Mouse (Mus musculus) heart, embryonic 11.5 days (tissue): Measurements from ENCODE around the gene Immp2l. TPM values are rescaled to one million over a fixed set of nuclear protein-coding genes. Genes with fewer than 3 reads are reported as not detected.
"Not testable (repeated sequence)": the region's sequence is repeated elsewhere in the genome, so short reads cannot be mapped to it uniquely, and the experiment has no call there.

Experiments
- ATAC-seq: fragments of 200-750 bp; cut with Nextera tagmentation; replicated peaks from 2 replicates; pipeline ENCODE4 v1.8.0; 2017; ENCODE audit warnings: moderate library complexity; ENCODE audit not compliant: insufficient number of reproducible peaks, low FRiP score, low TSS enrichment
- H3K27ac ChIP-seq: fragments of 300-500 bp; sonication (generic); 2 replicates; pipeline ENCODE4 v1.5.1; 2014; ENCODE audit warnings: mild to moderate bottlenecking, low read depth, low read length
- H3K27me3 ChIP-seq: fragments of 300-500 bp; sonication (generic); 2 replicates; pipeline ENCODE4 v1.6.1; 2014; ENCODE audit warnings: mild to moderate bottlenecking, low read length, mixed read lengths; ENCODE audit not compliant: control insufficient read depth, insufficient read depth
- H3K36me3 ChIP-seq: fragments of 300-500 bp; sonication (generic); 2 replicates; pipeline ENCODE4 v1.6.1; 2014; ENCODE audit warnings: mild to moderate bottlenecking, low read length, moderate library complexity, mixed read lengths; ENCODE audit not compliant: control insufficient read depth, insufficient read depth
- H3K4me1 ChIP-seq: fragments of 300-500 bp; sonication (generic); 2 replicates; pipeline ENCODE4 v1.6.1; 2014; ENCODE audit warnings: low read length; ENCODE audit not compliant: control insufficient read depth, insufficient read depth
- H3K4me2 ChIP-seq: fragments of 300-500 bp; sonication (generic); 2 replicates; pipeline ENCODE4 v1.6.1; 2014; ENCODE audit warnings: mild to moderate bottlenecking, moderate library complexity
- H3K4me3 ChIP-seq: fragments of 300-500 bp; sonication (generic); 2 replicates; pipeline ENCODE4 v1.5.1; 2014; ENCODE audit warnings: low read depth, low read length
- H3K9ac ChIP-seq: fragments of 300-500 bp; sonication (generic); 2 replicates; pipeline ENCODE4 v1.6.1; 2014; ENCODE audit warnings: mild to moderate bottlenecking, low read depth, low read length, moderate library complexity
- H3K9me3 ChIP-seq: fragments of 300-500 bp; sonication (generic); replicated peaks from 2 replicates; pipeline ENCODE4 v1.6.1; 2016; ENCODE audit warnings: low read length; ENCODE audit not compliant: control insufficient read depth
- WGBS: fragments of 180-500 bp; shearing (Covaris S2); extraction: QIAGEN DNeasy Blood & Tissue Kit; methylation state at CpG from one replicate; pipeline ENCODE4 v1.1.7; 2014; ENCODE audit not compliant: insufficient replicate concordance; 5-methylcytosine and 5-hydroxymethylcytosine counted together
- polyA plus RNA-seq: library from polyadenylated mRNA; unstranded; fragments of >200 nt; fragmentation: Nextera tagmentation; extraction: Ambion mirVana; gene quantifications from 2 replicates; pipeline ENCODE4 v1.2.1, GENCODE M21; 2014

Gene Immp2l
- polyA plus RNA-seq, 1 experiment from 2014 or later = 8.2 TPM

DNA sequence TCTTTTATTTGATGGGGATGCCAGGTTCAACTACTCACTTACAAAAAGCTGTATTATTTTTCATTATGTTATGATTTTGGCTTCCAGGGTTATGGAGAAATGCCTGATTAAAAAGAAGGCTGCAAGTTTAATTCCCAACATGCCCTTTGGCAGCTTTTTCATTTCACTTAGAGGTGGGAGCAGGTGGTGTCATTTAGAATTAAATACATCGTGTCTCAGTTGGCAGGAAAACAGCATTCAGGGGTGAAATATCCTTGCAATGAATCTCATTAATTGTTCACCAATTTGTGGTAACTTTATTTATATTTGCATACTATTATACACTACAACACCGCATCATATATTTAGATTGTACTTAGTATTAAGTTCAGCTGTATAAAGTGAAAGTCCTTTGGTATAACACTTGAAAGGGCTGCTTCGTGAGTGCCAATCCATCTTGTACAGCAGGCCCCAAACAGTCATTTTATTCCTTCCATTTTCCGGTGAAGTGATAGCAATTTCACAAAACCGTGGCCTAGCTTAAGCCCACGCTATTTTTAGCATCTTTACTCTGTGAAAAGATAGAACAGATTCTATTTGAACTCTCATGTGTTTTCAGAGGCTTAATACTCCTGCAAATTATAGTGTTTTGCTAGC lies 818.9 kb downstream of the Immp2l start:
- Histone ChIP-seq H3K27ac (no peak overlapping the region), H3K9me3 (no peaks in the 10 kb centered on the region), H3K9ac (no peak overlapping the region), H3K36me3 (no peaks in the 10 kb centered on the region), H3K4me2 (no peak overlapping the region), H3K4me3 (no peak overlapping the region), H3K4me1 (no peaks in the 10 kb centered on the region), H3K27me3 (no peaks in the 10 kb centered on the region)
- WGBS = 61% methylated on average over 6 of the region's 6 CpGs
- ATAC-seq = no peak

DNA sequence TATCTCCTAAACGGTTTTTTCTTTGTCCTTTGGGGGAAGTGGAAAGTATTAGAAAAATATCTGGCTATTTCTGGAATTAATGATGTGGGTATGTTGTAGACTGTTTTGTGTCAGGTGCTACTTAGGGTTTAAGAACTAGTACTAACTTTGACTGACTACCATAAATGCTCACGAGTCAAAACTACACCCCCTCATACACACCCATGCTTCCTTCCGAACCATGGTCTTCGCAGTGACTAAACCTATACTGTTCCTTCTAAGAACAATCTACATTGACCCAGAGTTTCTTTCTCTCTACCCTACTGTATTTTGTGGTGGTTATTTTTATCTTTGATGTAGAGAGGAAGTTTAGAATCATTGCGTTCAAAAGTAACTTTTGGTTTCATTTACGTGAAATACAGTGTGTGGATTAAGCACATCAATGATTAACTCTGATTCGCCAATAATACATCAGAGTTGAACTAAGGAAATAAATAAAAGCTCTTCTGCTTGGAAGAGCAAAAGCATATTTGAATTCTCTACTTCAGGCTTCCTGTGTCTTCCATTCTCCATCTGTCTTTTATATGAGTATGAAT lies 828.1 kb downstream of the Immp2l start:
- no peaks in the 10 kb centered on the region for H3K4me1 ChIP-seq
- no peak overlapping the region for H3K27ac ChIP-seq
- H3K9me3 ChIP-seq = no peaks in the 10 kb centered on the region
- H3K9ac ChIP-seq = no peak overlapping the region
- no peak overlapping the region for H3K4me2 ChIP-seq
- no peaks in the 10 kb centered on the region for H3K36me3 ChIP-seq
- WGBS = 79% methylated on average over 7 of the region's 7 CpGs
- H3K4me3 ChIP-seq = no peak overlapping the region
- ATAC-seq = no peak
- H3K27me3 ChIP-seq = no peaks in the 10 kb centered on the region

DNA sequence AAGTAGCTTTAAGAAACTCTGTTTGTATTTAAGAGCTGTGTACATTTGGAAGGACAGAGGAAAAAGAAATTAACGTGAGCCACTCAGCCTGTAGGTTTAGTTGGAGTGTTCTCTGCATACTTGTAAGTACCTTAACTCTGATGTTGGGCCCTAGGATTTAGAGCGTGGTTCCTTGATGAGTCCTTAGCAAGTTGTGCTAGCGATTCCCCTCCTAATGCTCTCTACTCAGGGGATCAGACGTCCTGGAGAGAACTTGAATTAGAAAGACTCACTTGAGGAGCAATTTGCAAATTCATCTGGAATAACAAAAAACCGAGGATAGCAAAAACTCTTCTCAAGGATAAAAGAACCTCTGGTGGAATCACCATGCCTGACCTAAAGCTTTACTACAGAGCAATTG lies 835.8 kb downstream of the Immp2l start:
- H3K4me1 ChIP-seq, H3K4me2 ChIP-seq, H3K27ac ChIP-seq, H3K27me3 ChIP-seq, H3K9me3 ChIP-seq, H3K9ac ChIP-seq, H3K36me3 ChIP-seq, ATAC-seq, H3K4me3 ChIP-seq: not testable (repeated sequence)
- 44% methylated on average over 5 of the region's 5 CpGs for WGBS

DNA sequence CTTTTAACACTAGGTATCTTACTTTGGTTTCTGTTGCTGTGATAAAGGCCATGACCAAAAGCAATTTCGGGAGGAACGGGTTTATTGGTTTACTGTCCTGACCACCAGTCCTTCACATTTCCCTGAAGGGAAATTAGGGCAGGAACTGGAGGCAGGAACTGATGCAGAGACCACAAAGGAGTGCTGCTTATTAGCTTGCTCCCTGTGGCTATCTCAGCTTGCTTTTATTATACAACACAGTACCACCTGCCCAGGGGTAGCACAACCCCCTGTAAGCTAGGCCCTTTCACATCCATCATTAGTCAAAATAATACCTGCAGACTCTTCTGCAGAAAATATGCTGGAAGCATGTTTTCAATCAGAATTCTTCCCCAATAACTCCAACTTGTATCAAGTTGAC lies 844.4 kb downstream of the Immp2l start:
- WGBS = 85% methylated on average over 2 of the region's 2 CpGs
- Histone ChIP-seq H3K4me1 (no peaks in the 10 kb centered on the region), H3K27ac (no peak overlapping the region), H3K4me3 (no peak overlapping the region), H3K27me3 (no peaks in the 10 kb centered on the region), H3K4me2 (no peak overlapping the region), H3K36me3 (no peaks in the 10 kb centered on the region), H3K9ac (no peak overlapping the region), H3K9me3 (no peaks in the 10 kb centered on the region; the same call in 1 of the 2 replicates)
- ATAC-seq = no peak

DNA sequence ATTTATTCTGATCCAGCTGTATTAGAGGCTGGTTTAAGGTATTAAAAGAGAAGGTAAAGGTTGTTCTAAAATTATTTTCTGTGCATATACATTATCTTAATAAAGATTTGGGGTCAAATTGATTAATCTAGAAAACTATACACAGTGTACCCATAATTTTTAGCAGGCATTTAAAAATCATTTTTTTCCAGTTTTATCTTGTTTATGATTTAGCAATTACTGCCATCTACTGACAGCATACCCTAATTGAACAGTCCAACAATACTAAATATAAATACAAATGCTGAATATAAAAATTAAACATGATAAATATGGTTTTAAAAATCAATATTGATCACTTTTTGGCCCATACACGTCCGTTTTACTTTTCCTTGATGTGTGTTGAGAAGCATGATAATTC lies 850.1 kb downstream of the Immp2l start:
- WGBS = 69% methylated on average over 2 of the region's 2 CpGs
- Histone ChIP-seq H3K4me1 (no peaks in the 10 kb centered on the region), H3K27ac (no peak overlapping the region), H3K9me3 (no peaks in the 10 kb centered on the region), H3K4me2 (no peak overlapping the region), H3K27me3 (no peaks in the 10 kb centered on the region), H3K4me3 (no peak overlapping the region), H3K36me3 (no peaks in the 10 kb centered on the region), H3K9ac (no peak overlapping the region)
- ATAC-seq = no peak

DNA sequence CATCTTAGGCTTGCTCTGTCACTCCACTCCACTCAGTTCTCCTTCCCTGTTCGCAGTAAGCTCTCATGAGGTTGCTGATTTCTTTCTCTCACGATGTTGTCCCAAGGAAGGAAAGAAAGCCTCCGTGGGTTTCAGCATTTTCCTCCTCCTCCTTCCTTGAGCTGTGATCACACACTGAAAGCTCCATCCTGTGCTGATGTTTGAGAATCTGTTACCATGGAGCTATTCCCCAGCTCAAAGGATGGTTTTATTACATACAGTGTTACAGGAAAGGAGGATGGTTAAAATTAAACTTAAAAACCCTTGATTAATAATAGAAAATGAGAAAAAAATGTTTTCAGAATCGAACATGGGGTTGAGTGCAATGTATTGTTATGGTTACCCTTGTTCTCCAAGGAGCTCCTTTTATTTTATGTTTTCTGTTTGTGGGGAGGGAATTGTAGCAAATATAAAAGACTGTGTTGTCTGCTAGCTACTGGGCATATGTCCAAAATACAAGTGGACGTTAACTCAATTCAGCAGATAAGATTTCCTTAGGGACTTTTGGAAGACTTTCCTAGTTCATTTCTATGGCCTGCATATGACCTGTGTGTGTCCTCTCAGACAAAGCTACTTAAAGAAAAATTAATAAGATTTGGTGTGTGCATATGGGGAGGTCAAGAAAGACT lies 853.5 kb downstream of the Immp2l start:
- H3K4me1 ChIP-seq = no peaks in the 10 kb centered on the region
- H3K4me3 ChIP-seq = no peak overlapping the region
- no peaks in the 10 kb centered on the region for H3K9me3 ChIP-seq
- WGBS = 56% methylated on average over 5 of the region's 5 CpGs
- no peak overlapping the region for H3K27ac ChIP-seq
- H3K4me2 ChIP-seq = no peak overlapping the region
- H3K36me3 ChIP-seq = no peaks in the 10 kb centered on the region
- no peak for ATAC-seq
- H3K27me3 ChIP-seq = no peaks in the 10 kb centered on the region
- no peak overlapping the region for H3K9ac ChIP-seq

DNA sequence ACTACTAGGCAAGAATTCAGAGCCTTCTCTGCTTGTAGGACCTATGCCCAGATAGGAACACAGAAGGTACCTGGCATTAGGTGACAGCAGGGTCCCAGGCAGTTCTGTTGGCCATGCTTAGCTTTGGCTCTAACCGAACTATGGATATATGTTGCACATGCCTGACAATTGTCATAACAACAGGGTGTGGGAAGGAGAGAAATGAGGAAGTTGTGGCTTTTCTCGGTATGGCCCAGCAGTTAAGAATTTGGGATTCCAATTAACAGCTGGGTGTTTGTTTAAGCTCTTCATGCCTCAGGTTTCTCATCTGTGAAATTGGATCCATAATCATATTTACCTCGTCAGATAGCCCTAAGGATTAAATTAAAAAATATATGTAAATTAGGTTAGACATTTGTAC lies 854.6 kb downstream of the Immp2l start:
- no peak overlapping the region for H3K4me3 ChIP-seq
- no peak overlapping the region for H3K9ac ChIP-seq
- no peak for ATAC-seq
- H3K4me1 ChIP-seq = no peaks in the 10 kb centered on the region
- no peak overlapping the region for H3K27ac ChIP-seq
- H3K27me3 ChIP-seq = no peaks in the 10 kb centered on the region
- 78% methylated on average over 3 of the region's 3 CpGs for WGBS
- no peak overlapping the region for H3K4me2 ChIP-seq
- no peaks in the 10 kb centered on the region for H3K36me3 ChIP-seq
- no peaks in the 10 kb centered on the region for H3K9me3 ChIP-seq

DNA sequence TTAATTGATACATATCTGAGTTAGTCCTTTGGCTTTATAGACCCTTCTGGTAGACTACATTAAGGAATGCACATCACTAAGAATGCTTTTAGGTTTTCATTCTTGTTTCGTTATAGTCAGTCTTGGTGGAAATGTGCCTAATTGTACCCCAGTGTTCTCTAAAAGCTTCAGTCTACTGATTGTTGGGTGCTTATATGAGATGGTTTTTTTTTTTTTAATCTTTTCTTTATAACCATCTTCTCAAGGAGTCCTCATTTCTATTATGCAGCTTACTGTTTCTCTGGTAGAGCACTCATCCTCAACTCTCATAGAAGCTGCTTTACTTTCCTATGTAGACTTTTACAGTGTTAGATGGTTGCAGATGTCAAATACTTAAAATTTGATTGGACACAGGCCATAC lies 855.1 kb downstream of the Immp2l start:
- Histone ChIP-seq H3K27ac (no peak overlapping the region), H3K27me3 (no peaks in the 10 kb centered on the region), H3K9me3 (no peaks in the 10 kb centered on the region), H3K4me1 (no peaks in the 10 kb centered on the region), H3K4me2 (no peak overlapping the region), H3K9ac (no peak overlapping the region), H3K4me3 (no peak overlapping the region), H3K36me3 (no peaks in the 10 kb centered on the region)
- no peak for ATAC-seq
- WGBS = 78% methylated on average over 1 of the region's 1 CpGs

DNA sequence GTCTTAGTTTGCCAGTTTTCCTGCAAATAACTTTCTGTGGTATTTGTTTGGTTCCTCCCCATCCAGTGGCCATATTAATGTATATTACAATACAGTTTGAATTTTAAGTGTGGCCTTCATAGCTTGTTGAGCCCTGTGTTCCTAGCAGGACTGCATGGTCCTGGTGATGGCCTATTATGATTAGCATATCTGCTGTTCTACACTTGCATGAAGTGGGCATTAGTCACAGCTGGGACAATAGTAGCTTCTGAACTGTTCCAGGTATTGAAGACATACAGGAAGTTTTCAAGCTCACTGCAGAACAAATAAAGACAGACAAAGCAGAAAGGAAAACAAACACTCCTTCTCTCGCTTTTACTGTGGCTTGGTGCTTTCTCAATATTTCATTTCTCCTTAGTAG lies 855.5 kb downstream of the Immp2l start:
- ATAC-seq = no peak
- WGBS = 75% methylated on average over 1 of the region's 1 CpGs

More for the DNA sequence above, 855.5 kb downstream of the Immp2l start:
- H3K4me1 ChIP-seq = no peaks in the 10 kb centered on the region
- H3K9ac ChIP-seq = no peak overlapping the region
- no peaks in the 10 kb centered on the region for H3K36me3 ChIP-seq
- H3K4me3 ChIP-seq = no peak overlapping the region
- no peak overlapping the region for H3K27ac ChIP-seq
- no peak overlapping the region for H3K4me2 ChIP-seq
- no peaks in the 10 kb centered on the region for H3K27me3 ChIP-seq
- no peaks in the 10 kb centered on the region for H3K9me3 ChIP-seq
